Mouse (Mus musculus) kidney, adult 10 weeks (tissue): ENCODE data around the gene Gm10775. TPM values are rescaled to one million over a fixed set of nuclear protein-coding genes. Genes with fewer than 3 reads are reported as not detected.

Source experiments
- polyA plus RNA-seq: library from polyadenylated mRNA; stranded (reverse); fragments of 350-450 nt; fragmentation: Illumina TruSeq; extraction: RNeasy Lipid Tissue Mini Kit (QIAGEN cat#74804); gene quantifications from one replicate; pipeline ENCODE4 v1.2.3, GENCODE M21; 2014; ENCODE audit warnings: low read depth, low replicate concordance

Gene Gm10775
- polyA plus RNA-seq, result not detected

DNA sequence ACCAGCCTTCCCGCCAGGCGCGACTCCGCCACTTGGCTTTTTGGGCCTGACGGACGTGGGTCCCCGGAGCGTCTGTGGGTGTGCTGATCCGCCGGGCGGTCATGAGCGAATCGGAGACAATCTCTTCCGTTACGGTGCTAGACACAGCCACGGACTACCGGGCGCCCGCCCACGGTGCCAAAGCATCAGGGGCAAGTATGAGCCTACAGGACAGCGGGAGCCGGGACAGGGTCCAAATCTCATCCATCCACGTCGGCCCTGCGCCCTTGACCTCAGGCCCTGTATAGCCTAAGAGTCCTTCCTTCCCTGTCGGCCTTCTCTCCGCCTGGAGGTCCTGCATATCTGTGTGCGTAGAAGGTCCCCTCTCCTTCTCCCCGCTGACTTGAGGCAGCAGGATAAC, at the start of gene Gm10775:
Gene Gm10775, plus strand, starts transcription at position 301 of the 400 bp plus-strand sequence.

DNA sequence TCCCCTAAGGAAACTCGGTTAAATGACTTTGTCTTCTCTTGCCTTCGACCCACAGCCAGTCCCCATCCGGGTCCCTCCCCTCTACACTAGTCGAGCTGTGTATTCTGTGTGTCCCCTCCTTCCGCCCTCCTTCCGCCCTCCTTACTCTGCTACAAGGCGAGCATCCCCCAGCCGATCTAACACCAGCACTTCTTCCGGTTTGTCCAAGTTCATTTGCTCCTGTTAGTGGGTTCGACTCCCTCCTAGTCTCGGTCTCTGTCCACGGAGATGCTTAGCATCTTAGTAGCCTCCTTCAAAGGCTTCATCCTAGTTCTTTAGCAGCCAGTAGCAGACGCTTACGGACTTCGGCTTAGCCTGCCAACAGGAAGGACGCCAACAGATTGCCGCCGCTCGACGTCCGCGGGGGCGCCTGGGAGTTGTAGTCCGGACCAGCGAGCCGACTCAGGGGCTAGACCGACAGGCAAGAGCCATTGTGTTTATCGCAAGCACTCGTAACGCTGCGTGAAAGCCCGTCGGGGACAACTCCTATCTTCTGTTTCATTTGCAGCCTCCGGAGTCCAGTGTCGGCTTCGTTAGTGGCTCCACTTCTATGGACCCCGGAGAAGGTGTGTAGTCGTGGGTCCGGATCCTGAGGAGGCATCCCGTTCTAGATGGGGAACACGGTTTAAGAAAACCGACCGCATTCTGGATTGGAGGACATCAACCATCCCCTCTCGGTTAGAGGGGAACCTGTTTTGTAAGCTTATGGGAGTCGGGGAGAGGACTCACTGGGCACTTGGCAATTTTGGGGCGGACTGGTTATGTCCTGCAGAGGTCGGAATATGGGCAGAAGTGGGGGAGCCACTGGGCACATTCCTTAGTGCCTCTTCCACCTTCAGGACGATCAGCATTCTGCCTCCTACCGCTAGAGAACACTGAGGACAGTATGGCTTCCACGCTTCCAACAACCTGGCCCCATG, 19.3 kb downstream of the Gm10775 start, which contains the start of gene Zfp369:
Gene Zfp369, plus strand, starts transcription at position 432 of the 959 bp plus-strand sequence.

Other genes with a start within 250 kb of the Gm10775 start
- gene Spata31d1c, start 226.5 kb upstream of the Gm10775 start, polyA plus RNA-seq, result not detected
- not detected for gene Prss47, start 206.8 kb upstream of the Gm10775 start, polyA plus RNA-seq
- gene Mfsd14b, start 146.6 kb upstream of the Gm10775 start, polyA plus RNA-seq, result 78.8 TPM
- gene Olfr465-ps1, start 121.5 kb upstream of the Gm10775 start, polyA plus RNA-seq, result not detected
- not detected for gene Olfr466, start 109.3 kb upstream of the Gm10775 start, polyA plus RNA-seq
- 0.69 TPM for gene Nlrp4f, start 53.6 kb upstream of the Gm10775 start, polyA plus RNA-seq
- 32.1 TPM for gene Zfp369, start 19.3 kb downstream of the Gm10775 start, polyA plus RNA-seq